Mouse (Mus musculus) CH12.LX (cell line): ENCODE measurements at regions not wholly inside any gene's neighbourhood (a gene's known extent, or its start where the extent isn't known, plus 50 kb on each side); places are given as distances from the start of the nearest gene placed in this dataset.

Source experiments
- DNase-seq: peaks from one replicate; pipeline ENCODE4 v3.0.0-alpha.2; 2013; ENCODE audit errors: extremely low read depth
- H3K27ac ChIP-seq: 2 replicates; pipeline ENCODE4 v1.5.1; 2012; ENCODE audit warnings: low read depth, mild to moderate bottlenecking, control low read depth, moderate library complexity; ENCODE audit not compliant: insufficient read depth
- H3K27me3 ChIP-seq: replicated peaks from 2 replicates; pipeline ENCODE3; 2012; ENCODE audit warnings: inconsistent platforms
- H3K36me3 ChIP-seq, 2 experiments: replicated peaks in 1 of 2; 2 replicates each; pipeline versions ENCODE3 to v1.6.1; 2012; ENCODE audit warnings: inconsistent platforms in 1 of 2, low read length in 1 of 2, mild to moderate bottlenecking in 1 of 2, mixed read lengths in 1 of 2, moderate library complexity in 1 of 2; ENCODE audit not compliant: control insufficient read depth in 1 of 2, insufficient read depth in 1 of 2
- H3K4me1 ChIP-seq, 2 experiments: 2 replicates each; pipeline ENCODE4 v1.6.1; 2012; ENCODE audit warnings: inconsistent platforms in 1 of 2, moderate library complexity in 1 of 2; ENCODE audit not compliant: insufficient read depth in 2 of 2, control insufficient read depth in 1 of 2
- H3K4me2 ChIP-seq: 2 replicates; pipeline ENCODE4 v1.6.1; 2012; ENCODE audit warnings: low read depth, mild to moderate bottlenecking, control low read depth; ENCODE audit not compliant: poor library complexity, insufficient read depth, severe bottlenecking
- H3K4me3 ChIP-seq, 3 experiments: fragments of 150-350 bp in 1 of 3; sonication (generic) in 1 of 3; replicated peaks in 1 of 3; 2 replicates each; pipeline versions ENCODE3 to v1.5.1; 2011 to 2012; ENCODE audit warnings: low read depth in 2 of 3, low read length in 2 of 3, mild to moderate bottlenecking in 2 of 3, moderate library complexity in 2 of 3, control low read depth in 1 of 3, improper control_type of control experiment in 1 of 3, inconsistent platforms in 1 of 3, mixed read lengths in 1 of 3; ENCODE audit not compliant: poor library complexity in 1 of 3
- H3K79me2 ChIP-seq: replicated peaks from 2 replicates; pipeline ENCODE4 v1.6.1; 2012; ENCODE audit warnings: mild to moderate bottlenecking, moderate library complexity; ENCODE audit not compliant: control insufficient read depth, poor library complexity, insufficient read depth, severe bottlenecking; ENCODE audit errors: extremely low read depth
- H3K9ac ChIP-seq: 2 replicates; pipeline ENCODE4 v1.6.1; 2012; ENCODE audit warnings: low read depth, mild to moderate bottlenecking, control low read depth, moderate library complexity; ENCODE audit not compliant: insufficient read depth
- H3K9me3 ChIP-seq: replicated peaks from 2 replicates; pipeline ENCODE3; 2012; ENCODE audit warnings: low read length, inconsistent platforms, mixed read lengths
- BHLHE40 ChIP-seq: IDR thresholded peaks from 2 replicates; pipeline ENCODE4 v1.6.1; 2011; ENCODE audit warnings: mild to moderate bottlenecking, low read depth, low read length, improper control_type of control experiment
- CHD1 ChIP-seq: IDR thresholded peaks from 2 replicates; pipeline ENCODE4 v1.6.1; 2012; ENCODE audit warnings: low read depth, low read length, improper control_type of control experiment, inconsistent platforms
- EP300 ChIP-seq: IDR thresholded peaks from 2 replicates; pipeline ENCODE4 v1.6.1; 2011; ENCODE audit warnings: low read length, improper control_type of control experiment
- ETS1 ChIP-seq: conservative IDR thresholded peaks from 2 replicates; pipeline ENCODE4 v1.6.1; 2012; ENCODE audit warnings: low read depth, mild to moderate bottlenecking, inconsistent platforms, low read length, improper control_type of control experiment, moderate library complexity
- GABPA ChIP-seq: IDR thresholded peaks from 2 replicates; pipeline ENCODE4 v1.6.1; 2012; ENCODE audit warnings: low read depth, low read length, improper control_type of control experiment, inconsistent platforms; ENCODE audit not compliant: insufficient replicate concordance
- HCFC1 ChIP-seq: IDR thresholded peaks from 2 replicates; pipeline ENCODE4 v1.6.1; 2012; ENCODE audit warnings: low read depth, mild to moderate bottlenecking, inconsistent platforms, low read length, improper control_type of control experiment
- IRF4 ChIP-seq: IDR thresholded peaks from 2 replicates; pipeline ENCODE4 v1.6.1; 2014; ENCODE audit warnings: low read depth, mild to moderate bottlenecking, inconsistent platforms, low read length, improper control_type of control experiment
- JUND ChIP-seq: conservative IDR thresholded peaks from 2 replicates; pipeline ENCODE4 v1.6.1; 2011; ENCODE audit warnings: low read depth, low read length, improper control_type of control experiment
- MAZ ChIP-seq: IDR thresholded peaks from 2 replicates; pipeline ENCODE4 v1.6.1; 2012; ENCODE audit warnings: low read depth, mild to moderate bottlenecking, inconsistent platforms, low read length, improper control_type of control experiment, moderate library complexity
- MEF2A ChIP-seq: IDR thresholded peaks from 2 replicates; pipeline ENCODE4 v1.6.1; 2014; ENCODE audit warnings: low read depth, mild to moderate bottlenecking, inconsistent platforms, low read length, improper control_type of control experiment, borderline replicate concordance
- MXI1 ChIP-seq: IDR thresholded peaks from 2 replicates; pipeline ENCODE4 v1.6.1; 2011; ENCODE audit warnings: mild to moderate bottlenecking, low read depth, low read length, improper control_type of control experiment
- NELFE ChIP-seq: IDR thresholded peaks from 2 replicates; pipeline ENCODE4 v1.6.1; 2011; ENCODE audit warnings: low read depth, low read length, improper control_type of control experiment
- NRF1 ChIP-seq: IDR thresholded peaks from 2 replicates; pipeline ENCODE4 v1.6.1; 2014; ENCODE audit warnings: low read depth, mild to moderate bottlenecking, inconsistent platforms, low read length, improper control_type of control experiment, moderate library complexity
- PAX5 ChIP-seq: IDR thresholded peaks from 2 replicates; pipeline ENCODE4 v1.6.1; 2012; ENCODE audit warnings: low read length, inconsistent platforms, mixed read lengths
- POLR2A ChIP-seq: IDR thresholded peaks from 2 replicates; pipeline ENCODE4 v1.6.1; 2011; ENCODE audit warnings: low read depth, mild to moderate bottlenecking, improper control_type of control experiment, low read length
- POLR2AphosphoS2 ChIP-seq: IDR thresholded peaks from 2 replicates; pipeline ENCODE4 v1.6.1; 2011; ENCODE audit warnings: low read depth, low read length, improper control_type of control experiment
- RCOR1 ChIP-seq: conservative IDR thresholded peaks from 2 replicates; pipeline ENCODE4 v1.6.1; 2012; ENCODE audit warnings: low read depth, mild to moderate bottlenecking, inconsistent platforms, low read length, improper control_type of control experiment
- SIN3A ChIP-seq: IDR thresholded peaks from 2 replicates; pipeline ENCODE4 v1.6.1; 2012; ENCODE audit warnings: low read length, improper control_type of control experiment, inconsistent platforms
- SMC3 ChIP-seq: IDR thresholded peaks from 2 replicates; pipeline ENCODE4 v1.6.1; 2011; ENCODE audit warnings: low read depth, low read length, improper control_type of control experiment
- UBTF ChIP-seq: IDR thresholded peaks from 2 replicates; pipeline ENCODE4 v1.6.1; 2012; ENCODE audit warnings: low read depth, mild to moderate bottlenecking, inconsistent platforms, low read length, improper control_type of control experiment, moderate library complexity
- USF1 ChIP-seq: IDR thresholded peaks from 2 replicates; pipeline ENCODE4 v1.6.1; 2014; ENCODE audit warnings: low read depth, mild to moderate bottlenecking, inconsistent platforms, low read length, improper control_type of control experiment
- ZC3H11A ChIP-seq: IDR thresholded peaks from 2 replicates; pipeline ENCODE4 v1.6.1; 2012; ENCODE audit warnings: low read depth, mild to moderate bottlenecking, inconsistent platforms, low read length, improper control_type of control experiment
- ZKSCAN1 ChIP-seq: IDR thresholded peaks from 2 replicates; pipeline ENCODE4 v1.6.1; 2012; ENCODE audit warnings: low read depth, inconsistent platforms, low read length, improper control_type of control experiment, borderline replicate concordance
- ZNF384 ChIP-seq: IDR thresholded peaks from 2 replicates; pipeline ENCODE4 v1.6.1; 2012; ENCODE audit warnings: low read depth, low read length, improper control_type of control experiment, inconsistent platforms
- dilution Hi-C: fragments of 300-500 bp; cut with MboI; formaldehyde crosslinking; loops from 2 replicates; pipeline ENCODE4 v1.14.3; 2020; ENCODE audit warnings: low sequenced_read_pairs; ENCODE audit not compliant: extremely low pct_unique_long_range_greater_than_20kb, extremely low pct_ligation_motif_present
- in situ Hi-C: fragments of 300-500 bp; cut with MboI; formaldehyde crosslinking; loops from 3 replicates; pipeline ENCODE4 v1.14.3; 2019; ENCODE audit warnings: low sequenced_read_pairs, low pct_ligation_motif_present, low pct_unique_long_range_greater_than_20kb, mixed read lengths

DNA sequence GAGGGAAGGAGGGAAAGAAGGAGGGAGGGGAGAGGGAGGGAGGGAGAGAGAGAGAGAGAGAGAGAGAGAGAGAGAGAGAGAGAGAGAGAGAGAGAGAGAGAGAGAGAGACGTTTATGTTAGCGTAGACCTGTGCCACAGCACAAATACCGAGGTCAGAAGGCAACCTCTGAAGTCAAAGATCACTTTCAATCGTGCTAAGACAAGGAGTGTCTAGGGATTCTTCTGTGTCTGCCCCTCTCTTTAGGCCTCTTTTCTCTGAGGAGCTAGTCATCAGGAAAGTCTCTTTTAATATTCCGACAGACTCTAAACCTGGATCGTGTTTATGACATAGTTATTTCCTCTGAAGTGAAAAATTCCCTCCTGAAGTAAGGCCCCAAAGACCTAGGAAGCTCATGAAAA, 310.8 kb downstream of the Zfp619 start:
- H3K27ac ChIP-seq, result no peak overlapping the region
- dilution Hi-C loops (no loop called here), in situ Hi-C loops (loop anchor here (25.0 kb wide), 1 partner anchor 209 kb away; no protein-coding TSS in a partner anchor)
- no peak overlapping the region for H3K4me3 ChIP-seq
- H3K4me1 ChIP-seq, result no peaks in the 10 kb centered on the region
- H3K9me3 ChIP-seq, result peaks cover 2% of the 10 kb centered on the region
- no peaks in the 10 kb centered on the region for H3K79me2 ChIP-seq
- no peaks in the 10 kb centered on the region for H3K27me3 ChIP-seq
- DNase-seq, result no peak
- H3K9ac ChIP-seq, result no peak overlapping the region
- H3K4me2 ChIP-seq, result no peak overlapping the region
- TF ChIP-seq SMC3 (no peak), JUND (no peak), MEF2A (no peak), POLR2A (no peak), ZNF384 (no peak), GABPA (no peak), POLR2AphosphoS2 (no peak), IRF4 (no peak), RCOR1 (no peak), ZC3H11A (no peak), BHLHE40 (no peak), PAX5 (no peak), HCFC1 (no peak)
- H3K36me3 ChIP-seq, result no peaks in the 10 kb centered on the region

DNA sequence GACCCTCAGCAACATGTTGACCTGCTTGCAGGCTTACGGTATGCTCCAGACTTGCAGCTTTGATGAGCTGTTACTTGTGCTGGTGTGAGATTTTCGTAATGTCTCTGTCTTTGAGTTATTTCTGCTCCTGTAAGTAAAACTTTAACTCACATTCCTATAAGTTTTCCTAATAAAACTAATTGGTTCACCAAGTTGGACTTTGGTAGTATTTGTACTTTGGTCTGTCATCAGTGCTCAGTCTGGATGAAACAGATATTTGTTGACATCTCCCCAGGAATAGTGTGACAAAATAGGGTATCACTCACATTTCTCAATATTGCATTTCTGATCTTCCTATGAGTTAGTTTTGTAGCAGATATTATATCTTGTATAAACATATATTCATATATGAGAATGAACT, 313.3 kb downstream of the Zfp619 start:
- DNase-seq, result no peak
- no peak overlapping the region for H3K27ac ChIP-seq
- H3K9me3 ChIP-seq, result peaks cover 2% of the 10 kb centered on the region
- H3K9ac ChIP-seq, result no peak overlapping the region
- in situ Hi-C loops, result loop anchor here (25.0 kb wide), 1 partner anchor 206 kb away; no protein-coding TSS in a partner anchor
- no peak overlapping the region for H3K4me3 ChIP-seq
- dilution Hi-C loops, result no loop called here
- no peaks in the 10 kb centered on the region for H3K27me3 ChIP-seq
- H3K4me2 ChIP-seq, result no peak overlapping the region
- H3K36me3 ChIP-seq, result no peaks in the 10 kb centered on the region
- no peaks in the 10 kb centered on the region for H3K79me2 ChIP-seq
- no peak for TF ChIP-seq MXI1
- no peak for TF ChIP-seq SMC3
- no peak for TF ChIP-seq ZKSCAN1
- no peak for TF ChIP-seq MEF2A
- no peak for TF ChIP-seq NRF1
- TF ChIP-seq IRF4, result no peak
- TF ChIP-seq EP300, result no peak
- TF ChIP-seq USF1, result no peak
- TF ChIP-seq CHD1, result no peak
- TF ChIP-seq NELFE, result no peak
- TF ChIP-seq ZC3H11A, result no peak
- no peak for TF ChIP-seq MAZ
- TF ChIP-seq ETS1, result no peak
- no peak for TF ChIP-seq ZNF384
- no peak for TF ChIP-seq SIN3A
- TF ChIP-seq JUND, result no peak
- no peak for TF ChIP-seq UBTF
- no peaks in the 10 kb centered on the region for H3K4me1 ChIP-seq
